Mouse (Mus musculus): ENCODE measurements at regions not wholly inside any gene's neighbourhood (a gene's known extent, or its start where the extent isn't known, plus 50 kb on each side); places are given as distances from the start of the nearest gene placed in this dataset.

DNA sequence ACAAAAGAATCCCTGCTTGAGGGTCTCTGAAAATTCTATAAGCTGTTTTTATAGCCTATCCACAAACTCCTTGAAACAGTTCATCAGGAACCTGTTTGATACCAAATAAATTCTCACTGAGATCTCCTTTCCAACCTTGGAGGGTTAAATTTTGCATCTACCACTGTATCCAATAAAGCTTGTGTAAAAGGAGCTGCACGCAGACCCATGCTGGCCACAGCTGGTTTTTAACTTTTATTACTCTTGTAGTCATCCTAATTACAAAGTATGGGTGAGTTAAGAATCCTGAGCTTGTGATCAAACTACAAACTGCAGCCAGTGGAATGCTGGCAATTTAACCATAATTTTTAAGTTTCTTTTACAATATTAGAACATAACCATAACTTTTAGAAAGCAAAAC is 59.0 kb upstream of the Ell2 start:
- DNase-seq (ENCODE audit: low read depth, low spot score): no peak

DNA sequence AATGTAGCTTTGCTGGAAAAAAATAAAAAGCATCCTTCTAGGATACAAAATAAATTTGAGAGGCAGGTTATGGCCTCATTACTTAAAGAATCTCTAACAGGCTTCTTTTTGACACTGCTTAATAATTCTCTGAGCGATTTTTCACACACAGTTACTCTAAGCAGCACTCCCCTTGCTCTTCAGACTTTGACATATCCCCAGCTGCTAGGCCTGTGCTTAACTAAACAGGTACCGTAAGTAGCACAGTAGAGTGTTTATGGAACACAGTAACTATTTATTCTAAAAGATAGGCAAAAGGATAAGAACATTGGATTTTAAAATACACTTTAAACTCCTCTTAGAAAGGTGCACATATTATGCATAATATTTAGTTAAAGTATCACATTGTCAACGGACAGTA is 54.6 kb upstream of the Ell2 start:
- DNase-seq (ENCODE audit: low read depth, low spot score): no peak

DNA sequence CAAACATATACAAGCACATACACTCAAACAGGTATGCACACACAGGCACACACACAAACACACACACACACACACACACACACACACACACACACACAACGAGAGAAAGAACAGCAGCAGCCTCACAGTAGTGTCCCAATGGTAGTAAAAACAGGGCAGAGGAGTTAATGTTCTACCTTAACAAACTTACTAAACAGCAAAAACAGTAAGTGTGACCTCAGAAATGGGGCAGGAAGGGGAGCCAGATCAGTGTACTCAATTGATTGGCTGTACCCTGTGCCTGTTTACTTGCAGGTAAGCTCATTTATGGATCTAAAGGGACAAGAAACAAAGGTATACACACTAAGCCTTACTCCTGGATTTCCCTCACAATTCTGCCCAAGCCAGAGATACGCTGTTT is 53.6 kb upstream of the Ell2 start:
- DNase-seq (ENCODE audit: low read depth, low spot score): no peak
